Mouse (Mus musculus): ENCODE measurements around the gene Macrod2. TPM values are rescaled to one million over a fixed set of nuclear protein-coding genes. Genes with fewer than 3 reads are reported as not detected.

The Macrod2 gene
- total and polyA plus RNA-seq, 2 experiments, result 2.0 to 3.3 TPM

DNA sequence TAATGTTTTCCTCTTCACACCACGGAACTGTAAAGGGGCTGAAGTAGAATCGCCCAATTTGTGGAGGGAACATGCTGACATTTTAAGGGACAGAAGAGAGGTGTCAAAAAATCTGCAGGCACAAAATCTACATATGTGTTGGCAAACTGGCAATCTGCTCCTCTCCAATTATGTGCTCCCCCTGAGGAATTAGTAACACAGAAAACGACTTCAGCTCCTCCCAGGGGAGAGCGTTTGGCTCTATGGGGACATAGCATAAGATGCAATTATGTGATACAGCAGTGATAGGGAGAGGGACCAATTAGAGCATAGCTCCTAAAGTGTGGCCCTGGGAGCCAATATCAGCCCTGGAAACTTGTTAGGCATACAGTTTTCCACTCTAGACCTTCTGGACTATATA is 1317.2 kb downstream of the Macrod2 start:
- TF ChIP-seq CTCF (IDR thresholded peaks at IDR 0.05; ENCODE audit: low read depth, low read length), result no peak
- TF ChIP-seq POLR2A (IDR thresholded peaks at IDR 0.05; ENCODE audit: extremely low read depth, insufficient read depth, low read length), result no peak
- WGBS, result 74% methylated on average over 4 of the region's 4 CpGs
- no peaks in the 10 kb centered on the region for H3K79me2 ChIP-seq (ENCODE audit: control insufficient read depth, insufficient read depth, low read length)
- no peak overlapping the region for H3K4me3 ChIP-seq (ENCODE audit: insufficient read depth, low read depth, low read length)
- no peaks in the 10 kb centered on the region for H3K27me3 ChIP-seq (ENCODE audit: control insufficient read depth, insufficient read depth, low read length)
- no peaks in the 10 kb centered on the region for H3K4me1 ChIP-seq (ENCODE audit: control insufficient read depth, insufficient read depth, low read length)
- H3K27ac ChIP-seq (replicated peaks; ENCODE audit: insufficient read depth, low read depth, low read length), result no peak overlapping the region
- no peak for DNase-seq (ENCODE audit: extremely low read depth, low read depth, low spot score)
- H3K36me3 ChIP-seq (ENCODE audit: control insufficient read depth, insufficient read depth, low read length), result no peaks in the 10 kb centered on the region
- no peak overlapping the region for H3K9ac ChIP-seq (ENCODE audit: low read depth, low read length)

GRCm38 (mm10) chr2:141715061-141715460 is 1320.0 kb downstream of the Macrod2 start:
- TF ChIP-seq CTCF (IDR thresholded peaks at IDR 0.05; ENCODE audit: low read depth, low read length), result no peak
- no peak for TF ChIP-seq POLR2A (IDR thresholded peaks at IDR 0.05; ENCODE audit: extremely low read depth, insufficient read depth, low read length)

DNA sequence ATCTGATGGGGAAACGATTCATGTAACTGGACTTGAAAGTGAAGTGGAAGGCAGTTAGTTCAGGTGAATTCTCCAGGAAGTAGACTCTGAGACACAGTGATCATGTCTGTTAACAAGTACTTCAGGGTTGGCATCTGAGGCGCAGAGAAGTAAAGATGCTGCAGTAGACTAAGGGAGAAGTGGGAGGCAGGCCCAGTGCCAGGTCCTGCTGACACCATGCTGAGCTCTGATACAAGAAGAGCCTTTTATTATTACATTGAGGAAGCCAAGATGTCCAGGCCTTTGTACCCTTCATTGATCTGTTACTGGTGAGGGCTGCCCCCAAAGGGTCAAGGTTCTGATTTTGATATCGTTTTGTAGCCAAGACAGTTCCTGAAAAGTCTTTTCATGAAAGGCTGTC is 1327.4 kb downstream of the Macrod2 start:
- peak; percentile 3 for DNase-seq (ENCODE audit: extremely low read depth, low read depth, low spot score)
- Histone ChIP-seq H3K27me3 (ENCODE audit: control insufficient read depth, insufficient read depth, low read length) (no peaks in the 10 kb centered on the region), H3K79me2 (ENCODE audit: control insufficient read depth, insufficient read depth, low read length) (no peaks in the 10 kb centered on the region), H3K27ac (replicated peaks; ENCODE audit: insufficient read depth, low read depth, low read length) (no peak overlapping the region), H3K9ac (ENCODE audit: low read depth, low read length) (no peak overlapping the region), H3K4me3 (ENCODE audit: insufficient read depth, low read depth, low read length) (no peak overlapping the region), H3K4me1 (ENCODE audit: control insufficient read depth, insufficient read depth, low read length) (no peaks in the 10 kb centered on the region), H3K36me3 (ENCODE audit: control insufficient read depth, insufficient read depth, low read length) (no peaks in the 10 kb centered on the region)
- WGBS, result 81% methylated on average over 3 of the region's 3 CpGs
- TF ChIP-seq POLR2A (IDR thresholded peaks at IDR 0.05; ENCODE audit: extremely low read depth, insufficient read depth, low read length) (no peak), CTCF (IDR thresholded peaks at IDR 0.05; ENCODE audit: low read depth, low read length) (no peak)

More at GRCm38 (mm10) chr2:141715061-141715460, 1320.0 kb downstream of the Macrod2 start:
- Histone ChIP-seq H3K27ac (replicated peaks; ENCODE audit: insufficient read depth, low read depth, low read length) (no peak overlapping the region), H3K4me3 (ENCODE audit: insufficient read depth, low read depth, low read length) (no peak overlapping the region), H3K27me3 (ENCODE audit: control insufficient read depth, insufficient read depth, low read length) (no peaks in the 10 kb centered on the region), H3K9ac (ENCODE audit: low read depth, low read length) (no peak overlapping the region), H3K79me2 (ENCODE audit: control insufficient read depth, insufficient read depth, low read length) (no peaks in the 10 kb centered on the region), H3K36me3 (ENCODE audit: control insufficient read depth, insufficient read depth, low read length) (no peaks in the 10 kb centered on the region), H3K4me1 (ENCODE audit: control insufficient read depth, insufficient read depth, low read length) (no peaks in the 10 kb centered on the region)
- no peak for DNase-seq (ENCODE audit: extremely low read depth, low read depth, low spot score)
- 79% methylated on average over 3 of the region's 3 CpGs for WGBS

- TF ChIP-seq CTCF (IDR thresholded peaks at IDR 0.05; ENCODE audit: low read depth, low read length) (no peak), POLR2A (IDR thresholded peaks at IDR 0.05; ENCODE audit: extremely low read depth, insufficient read depth, low read length) (no peak)
- no peaks in the 10 kb centered on the region for H3K27me3 ChIP-seq (ENCODE audit: control insufficient read depth, insufficient read depth, low read length)
- no peak for DNase-seq (ENCODE audit: extremely low read depth, low read depth, low spot score)
- H3K36me3 ChIP-seq (ENCODE audit: control insufficient read depth, insufficient read depth, low read length), result no peaks in the 10 kb centered on the region
- H3K27ac ChIP-seq (replicated peaks; ENCODE audit: insufficient read depth, low read depth, low read length), result no peak overlapping the region
- H3K4me3 ChIP-seq (ENCODE audit: insufficient read depth, low read depth, low read length), result no peak overlapping the region
- H3K9ac ChIP-seq (ENCODE audit: low read depth, low read length), result no peak overlapping the region
- 80% methylated on average over 4 of the region's 4 CpGs for WGBS
- H3K4me1 ChIP-seq (ENCODE audit: control insufficient read depth, insufficient read depth, low read length), result no peaks in the 10 kb centered on the region
- no peaks in the 10 kb centered on the region for H3K79me2 ChIP-seq (ENCODE audit: control insufficient read depth, insufficient read depth, low read length)
Measured at GRCm38 (mm10) chr2:141728998-141729397, 1333.9 kb downstream of the Macrod2 start.

DNA sequence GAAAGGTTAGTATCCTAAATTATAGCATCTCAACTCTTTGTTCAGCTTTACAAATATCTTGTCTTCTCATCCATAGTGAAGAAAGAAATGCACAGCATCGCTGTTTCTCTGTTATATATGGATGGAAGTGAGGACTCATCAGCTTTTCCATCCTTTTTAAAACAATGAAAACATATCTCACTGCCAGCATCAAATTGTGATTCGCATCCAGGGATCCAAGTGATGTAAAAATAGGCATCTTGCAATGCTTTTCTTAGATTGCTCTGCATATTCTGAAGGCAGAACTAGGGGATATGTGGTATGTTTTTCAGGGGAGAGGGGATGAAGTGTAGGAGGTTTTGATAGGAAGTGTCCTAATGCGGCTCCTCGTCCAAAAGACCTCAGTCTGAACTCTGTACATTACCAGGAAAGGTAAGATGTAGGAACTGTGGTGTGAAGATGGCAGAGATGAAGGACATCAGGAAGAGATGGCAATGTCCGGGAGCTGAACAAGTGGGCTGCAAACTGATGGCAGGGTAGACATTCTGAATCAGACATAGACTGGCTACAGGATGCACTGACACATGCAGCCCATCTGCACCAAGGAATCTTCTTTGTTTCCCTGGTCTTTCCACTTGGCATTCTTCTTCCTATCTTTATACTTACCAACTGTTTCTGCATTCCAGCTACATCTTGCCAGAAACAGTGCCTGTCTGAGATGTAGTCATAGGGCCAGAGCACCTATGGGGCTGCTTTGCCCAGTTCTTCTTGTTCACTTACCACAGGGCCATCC is 1341.8 kb downstream of the Macrod2 start:
- H3K4me3 ChIP-seq (ENCODE audit: insufficient read depth, low read depth, low read length), result no peak overlapping the region
- TF ChIP-seq CTCF (IDR thresholded peaks at IDR 0.05; ENCODE audit: low read depth, low read length), result no peak
- TF ChIP-seq POLR2A (IDR thresholded peaks at IDR 0.05; ENCODE audit: extremely low read depth, insufficient read depth, low read length), result no peak
- 80% methylated on average over 5 of the region's 5 CpGs for WGBS
- no peaks in the 10 kb centered on the region for H3K4me1 ChIP-seq (ENCODE audit: control insufficient read depth, insufficient read depth, low read length)
- H3K36me3 ChIP-seq (ENCODE audit: control insufficient read depth, insufficient read depth, low read length), result no peaks in the 10 kb centered on the region
- H3K9ac ChIP-seq (ENCODE audit: low read depth, low read length), result no peak overlapping the region
- H3K79me2 ChIP-seq (ENCODE audit: control insufficient read depth, insufficient read depth, low read length), result no peaks in the 10 kb centered on the region
- no peaks in the 10 kb centered on the region for H3K27me3 ChIP-seq (ENCODE audit: control insufficient read depth, insufficient read depth, low read length)
- no peak for DNase-seq (ENCODE audit: extremely low read depth, low read depth, low spot score)
- no peak overlapping the region for H3K27ac ChIP-seq (replicated peaks; ENCODE audit: insufficient read depth, low read depth, low read length)

GRCm38 (mm10) chr2:141738702-141739101 is 1343.6 kb downstream of the Macrod2 start:
- no peaks in the 10 kb centered on the region for H3K27me3 ChIP-seq (ENCODE audit: control insufficient read depth, insufficient read depth, low read length)
- H3K27ac ChIP-seq (replicated peaks; ENCODE audit: insufficient read depth, low read depth, low read length), result no peak overlapping the region
- no peak overlapping the region for H3K4me3 ChIP-seq (ENCODE audit: insufficient read depth, low read depth, low read length)
- no peaks in the 10 kb centered on the region for H3K4me1 ChIP-seq (ENCODE audit: control insufficient read depth, insufficient read depth, low read length)
- WGBS, result 68% methylated on average over 1 of the region's 1 CpGs
- H3K9ac ChIP-seq (ENCODE audit: low read depth, low read length), result no peak overlapping the region
- H3K79me2 ChIP-seq (ENCODE audit: control insufficient read depth, insufficient read depth, low read length), result no peaks in the 10 kb centered on the region
- DNase-seq (ENCODE audit: extremely low read depth, low read depth, low spot score), result no peak
- TF ChIP-seq CTCF (IDR thresholded peaks at IDR 0.05; ENCODE audit: low read depth, low read length) (no peak), POLR2A (IDR thresholded peaks at IDR 0.05; ENCODE audit: extremely low read depth, insufficient read depth, low read length) (no peak)
- no peaks in the 10 kb centered on the region for H3K36me3 ChIP-seq (ENCODE audit: control insufficient read depth, insufficient read depth, low read length)
